Mouse (Mus musculus) cerebellum, adult 2 months (tissue): Measurements from ENCODE around the gene Triobp. TPM values are rescaled to one million over a fixed set of nuclear protein-coding genes. Genes with fewer than 3 reads are reported as not detected.
A peak's percentile ranks its signal among the peaks of the same experiment; 100 is the strongest.

ENCODE experiments used
- DNase-seq, 2 experiments: peaks; one replicate each; pipeline ENCODE4 v3.0.0; 2021
- H3K27ac ChIP-seq: fragments of 200-500 bp; 2 replicates; pipeline ENCODE4 v1.5.1; 2012; ENCODE audit warnings: low read length, control low read depth, inconsistent platforms; ENCODE audit not compliant: insufficient read depth
- H3K27me3 ChIP-seq: fragments of 200-500 bp; 2 replicates; pipeline ENCODE4 v1.6.1; 2012; ENCODE audit warnings: inconsistent platforms, mild to moderate bottlenecking, low read length, moderate library complexity; ENCODE audit not compliant: control insufficient read depth, insufficient read depth
- H3K4me1 ChIP-seq: fragments of 200-500 bp; 2 replicates; pipeline ENCODE4 v1.6.1; 2011; ENCODE audit warnings: low read length; ENCODE audit not compliant: control insufficient read depth, insufficient read depth
- H3K4me3 ChIP-seq: fragments of 200-500 bp; replicated peaks from 2 replicates; pipeline ENCODE3; 2011; ENCODE audit warnings: mild to moderate bottlenecking, low read depth, low read length, control low read depth; ENCODE audit not compliant: insufficient read depth
- CTCF ChIP-seq: fragments of 200-500 bp; IDR thresholded peaks from 2 replicates; pipeline ENCODE4 v1.5.1; 2011; ENCODE audit warnings: low read depth, mild to moderate bottlenecking, control low read depth, low read length, moderate library complexity, borderline replicate concordance; ENCODE audit not compliant: insufficient read depth
- POLR2A ChIP-seq: fragments of 200-500 bp; IDR thresholded peaks from 2 replicates; pipeline ENCODE4 v1.6.1; 2011; ENCODE audit warnings: low read length, control low read depth, borderline replicate concordance; ENCODE audit not compliant: insufficient read depth
- WGBS: fragments of 180-500 bp; shearing (Covaris S2); methylation state at CpG from one replicate; pipeline ENCODE4 v1.1.7; 2018; 5-methylcytosine and 5-hydroxymethylcytosine counted together
- polyA plus RNA-seq: library from polyadenylated mRNA; depleted of rRNA; stranded (reverse); fragments of >200 nt; gene quantifications from 2 replicates; pipeline ENCODE4 v1.2.3, GENCODE M21; 2012

Triobp gene
- polyA plus RNA-seq, 1 experiment, result 35.3 TPM

DNA sequence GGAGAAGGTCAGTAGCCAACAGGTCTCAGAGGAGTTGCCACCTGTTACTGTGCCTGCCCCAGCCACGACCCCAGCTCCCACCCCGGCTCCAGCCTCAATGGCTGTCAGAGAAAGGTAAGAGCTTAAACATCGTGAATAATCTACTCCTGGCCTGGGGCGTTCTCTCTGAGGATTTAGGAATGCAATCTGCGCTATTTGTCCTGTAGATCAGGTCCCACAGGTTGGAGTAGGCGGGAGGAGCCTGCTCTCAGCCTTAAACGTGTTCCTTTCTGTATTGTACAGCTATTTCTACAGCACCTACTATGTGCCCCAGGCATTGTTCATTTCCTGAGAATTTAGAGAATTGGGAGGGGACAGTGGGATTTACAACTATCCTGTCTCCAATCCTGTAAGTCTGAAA is 39.1 kb upstream of the Triobp start:
- WGBS, result 80% methylated on average over 7 of the region's 7 CpGs

DNA sequence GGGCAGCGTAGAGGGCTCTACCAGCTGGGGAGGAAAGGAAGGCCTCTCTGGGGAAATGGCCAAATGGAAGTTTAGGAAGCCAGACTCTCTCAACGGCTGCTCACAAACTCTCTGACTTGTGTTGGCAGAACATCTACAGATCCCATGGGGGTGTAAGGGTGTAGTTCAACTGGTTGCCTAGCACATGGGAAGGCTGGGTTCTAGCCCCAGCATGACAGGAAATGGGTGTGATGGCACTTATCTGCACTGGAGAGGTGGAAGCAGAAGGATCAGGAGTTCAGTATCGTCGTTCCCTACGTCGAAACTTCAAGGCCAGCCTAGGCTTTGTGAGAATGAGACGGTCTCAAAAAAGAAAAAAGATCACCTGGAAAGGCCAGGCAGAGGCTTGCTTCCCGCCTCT is 38.5 kb upstream of the Triobp start:
- H3K4me3 ChIP-seq, result no peak overlapping the region
- no peak overlapping the region for H3K27ac ChIP-seq
- no peaks in the 10 kb centered on the region for H3K4me1 ChIP-seq
- H3K27me3 ChIP-seq, result no peaks in the 10 kb centered on the region
- no peak for TF ChIP-seq CTCF
- no peak for TF ChIP-seq POLR2A
- DNase-seq, result no peak
- 83% methylated on average over 8 of the region's 8 CpGs for WGBS

More for the DNA sequence above, 39.1 kb upstream of the Triobp start:
- Histone ChIP-seq H3K4me3 (no peak overlapping the region), H3K27me3 (no peaks in the 10 kb centered on the region), H3K27ac (no peak overlapping the region), H3K4me1 (no peaks in the 10 kb centered on the region)
- TF ChIP-seq POLR2A (no peak), CTCF (no peak)
- DNase-seq, result no peak

DNA sequence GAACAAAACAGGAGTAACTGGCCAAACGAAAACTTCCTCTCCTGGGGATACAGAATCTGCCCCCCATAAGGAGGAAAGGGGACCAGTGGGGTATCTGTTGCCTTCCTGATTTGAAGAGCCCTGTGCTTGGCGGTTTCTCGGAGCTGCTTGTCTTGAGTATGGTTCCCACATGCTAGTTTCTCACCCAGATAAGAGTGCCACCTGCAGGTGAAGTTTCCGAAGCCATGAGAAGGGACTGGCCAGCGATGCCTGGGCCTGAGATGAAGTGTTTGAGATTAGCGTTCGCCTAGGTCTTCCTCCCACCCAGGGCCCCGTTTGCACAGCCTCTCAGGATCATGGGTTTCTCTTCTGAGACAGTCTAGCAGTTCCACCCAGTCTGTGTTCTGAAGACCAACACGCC is 35.5 kb upstream of the Triobp start:
- DNase-seq, result peak; percentile 54 to 59
- 31% methylated on average over 9 of the region's 9 CpGs for WGBS
- Histone ChIP-seq H3K4me1 (peaks cover 6% of the 10 kb centered on the region; the same call in 1 of the 2 replicates), H3K27ac (no peak overlapping the region), H3K27me3 (no peaks in the 10 kb centered on the region), H3K4me3 (no peak overlapping the region)
- no peak for TF ChIP-seq POLR2A
- peak; percentile 50; the same call in 1 of the 2 replicates for TF ChIP-seq CTCF

DNA sequence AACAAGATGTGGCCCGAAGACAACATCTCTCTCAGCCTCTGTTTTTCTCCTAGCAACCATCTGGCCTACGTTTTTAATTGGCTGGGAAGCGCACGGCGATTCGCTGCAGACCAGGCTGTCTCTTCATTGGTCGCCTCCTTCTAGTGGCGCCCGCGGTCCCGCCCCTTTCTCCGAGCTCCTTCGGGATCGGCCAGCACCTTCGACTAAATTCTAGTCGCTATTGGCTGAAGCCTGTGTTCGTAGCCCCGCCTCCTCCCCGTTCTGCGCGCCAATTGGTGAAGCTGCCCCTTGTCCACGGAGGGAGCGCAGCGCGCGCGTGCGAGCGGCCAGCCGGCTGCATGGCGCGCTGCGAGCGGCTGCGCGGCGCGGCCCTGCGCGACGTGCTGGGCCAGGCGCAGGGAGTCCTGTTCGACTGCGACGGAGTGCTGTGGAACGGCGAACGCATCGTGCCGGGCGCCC is 33.9 kb upstream of the Triobp start, which contains the start of gene Pdxp:
Pdxp (plus strand) TSS at position 288 of the 459 bp plus-strand sequence.
- peak; percentile 97 to 99 for DNase-seq
- WGBS, result under 1% methylated on average over 51 of the region's 51 CpGs
- peak; percentile 84 for TF ChIP-seq POLR2A
- TF ChIP-seq CTCF, result no peak

DNA sequence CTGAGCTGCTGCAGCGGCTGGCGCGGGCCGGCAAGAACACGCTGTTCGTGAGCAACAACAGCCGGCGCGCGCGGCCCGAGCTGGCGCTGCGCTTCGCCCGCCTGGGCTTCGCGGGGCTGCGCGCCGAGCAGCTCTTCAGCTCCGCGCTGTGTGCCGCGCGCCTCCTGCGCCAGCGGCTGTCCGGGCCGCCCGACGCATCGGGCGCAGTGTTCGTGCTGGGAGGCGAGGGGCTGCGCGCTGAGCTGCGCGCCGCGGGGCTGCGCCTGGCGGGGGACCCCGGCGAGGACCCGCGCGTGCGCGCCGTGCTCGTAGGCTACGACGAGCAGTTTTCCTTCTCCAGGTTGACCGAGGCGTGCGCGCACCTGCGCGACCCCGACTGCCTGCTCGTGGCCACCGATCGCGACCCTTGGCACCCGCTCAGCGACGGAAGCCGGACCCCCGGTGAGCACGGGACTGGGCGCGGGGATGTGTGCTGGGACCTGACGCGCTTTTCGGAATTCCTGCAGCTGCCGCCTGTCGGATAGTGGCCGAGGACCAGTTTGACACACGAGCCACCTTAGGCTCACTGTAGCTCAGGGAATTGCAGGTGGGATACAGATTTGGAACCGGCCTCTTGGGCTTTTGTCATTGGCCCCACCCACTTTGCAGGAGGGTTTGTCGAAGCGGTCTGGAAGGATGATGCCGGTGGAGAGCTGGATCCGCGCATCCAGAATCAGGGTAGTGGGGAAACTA is 33.3 kb upstream of the Triobp start:
- DNase-seq, result peak; percentile 74 to 80
- Histone ChIP-seq H3K4me1 (peaks cover 17% of the 10 kb centered on the region), H3K27me3 (no peaks in the 10 kb centered on the region), H3K27ac (peak overlapping the region; percentile 72), H3K4me3 (peak overlapping the region; percentile 98)
- TF ChIP-seq POLR2A, result no peak
- no peak for TF ChIP-seq CTCF
- WGBS, result under 1% methylated on average over 81 of the region's 87 CpGs

More for the DNA sequence above, 33.9 kb upstream of the Triobp start, which contains the start of gene Pdxp:
- Histone ChIP-seq H3K4me1 (peaks cover 17% of the 10 kb centered on the region), H3K27ac (peak within 1 kb of the TSS; percentile 72), H3K4me3 (peak within 1 kb of the TSS; percentile 98), H3K27me3 (no peaks in the 10 kb centered on the region)

DNA sequence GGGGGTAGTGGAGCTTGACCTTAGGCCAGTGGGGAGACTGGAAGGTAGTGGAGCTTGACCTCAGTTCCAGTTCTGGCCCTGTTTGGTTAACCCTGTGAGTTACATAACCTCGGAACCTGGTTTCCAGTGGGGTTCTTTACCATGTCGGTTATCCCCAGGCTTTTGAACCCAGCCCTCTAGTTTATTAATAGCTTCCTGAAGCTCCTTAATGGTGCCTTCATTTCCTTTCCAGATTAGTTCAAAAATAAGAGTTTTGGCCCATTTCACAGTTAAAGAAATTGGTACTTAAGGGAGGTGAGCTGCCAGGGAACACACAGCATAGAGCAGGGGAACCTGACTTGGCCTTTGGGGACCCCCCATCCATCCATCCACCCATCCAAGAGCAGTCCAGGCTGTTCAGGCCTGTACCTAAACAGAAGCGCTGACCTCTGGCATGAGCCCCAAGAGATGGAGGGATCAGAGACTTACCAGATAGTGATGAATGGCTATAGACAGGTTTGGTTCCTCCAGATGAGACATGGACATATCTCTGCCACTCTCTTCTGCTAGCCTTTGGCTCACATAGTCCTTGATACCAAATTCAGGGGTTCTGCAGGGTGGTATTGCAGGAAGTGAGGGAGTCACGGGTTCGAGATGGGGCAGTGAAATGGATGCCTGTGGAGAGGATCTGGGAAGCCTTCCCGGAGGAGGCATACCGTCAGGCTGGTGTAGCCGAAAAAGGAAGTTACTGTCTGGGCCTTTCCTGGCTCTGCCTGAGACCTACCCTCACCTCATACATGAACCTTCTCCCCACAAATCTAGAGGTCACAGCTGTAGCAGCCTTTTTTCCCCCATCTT is 32.5 kb upstream of the Triobp start:
- no peak for TF ChIP-seq CTCF
- no peak for TF ChIP-seq POLR2A
- WGBS, result 11% methylated on average over 8 of the region's 8 CpGs
- Histone ChIP-seq H3K27me3 (no peaks in the 10 kb centered on the region), H3K4me1 (peaks cover 17% of the 10 kb centered on the region), H3K27ac (peak overlapping the region; percentile 72), H3K4me3 (peak overlapping the region; percentile 98)
- DNase-seq, result peak; percentile 42 to 62

GRCm38 (mm10) chr15:78915660-78916017 is 31.9 kb upstream of the Triobp start:
- TF ChIP-seq CTCF (peak; percentile 98), POLR2A (peak; percentile 14; the same call in 1 of the 2 replicates)
- WGBS, result 7% methylated on average over 8 of the region's 8 CpGs
- H3K27ac ChIP-seq, result peak overlapping the region; percentile 72

More at GRCm38 (mm10) chr15:78915660-78916017, 31.9 kb upstream of the Triobp start:
- Histone ChIP-seq H3K4me1 (peaks cover 17% of the 10 kb centered on the region), H3K4me3 (peak overlapping the region; percentile 98), H3K27me3 (no peaks in the 10 kb centered on the region)
- peak; percentile 81 to 87 for DNase-seq
